Mouse (Mus musculus): ENCODE results near the gene Gm49630. TPM values are rescaled to one million over a fixed set of nuclear protein-coding genes. Genes with fewer than 3 reads are reported as not detected.
A peak's percentile ranks its signal among the peaks of the same experiment; 100 is the strongest.
"Not testable (repeated sequence)": the region's sequence is repeated elsewhere in the genome, so short reads cannot be mapped to it uniquely, and the experiment has no call there.

The Gm49630 gene
- polyA plus RNA-seq, 1 experiment from 2014 or later: not detected

DNA sequence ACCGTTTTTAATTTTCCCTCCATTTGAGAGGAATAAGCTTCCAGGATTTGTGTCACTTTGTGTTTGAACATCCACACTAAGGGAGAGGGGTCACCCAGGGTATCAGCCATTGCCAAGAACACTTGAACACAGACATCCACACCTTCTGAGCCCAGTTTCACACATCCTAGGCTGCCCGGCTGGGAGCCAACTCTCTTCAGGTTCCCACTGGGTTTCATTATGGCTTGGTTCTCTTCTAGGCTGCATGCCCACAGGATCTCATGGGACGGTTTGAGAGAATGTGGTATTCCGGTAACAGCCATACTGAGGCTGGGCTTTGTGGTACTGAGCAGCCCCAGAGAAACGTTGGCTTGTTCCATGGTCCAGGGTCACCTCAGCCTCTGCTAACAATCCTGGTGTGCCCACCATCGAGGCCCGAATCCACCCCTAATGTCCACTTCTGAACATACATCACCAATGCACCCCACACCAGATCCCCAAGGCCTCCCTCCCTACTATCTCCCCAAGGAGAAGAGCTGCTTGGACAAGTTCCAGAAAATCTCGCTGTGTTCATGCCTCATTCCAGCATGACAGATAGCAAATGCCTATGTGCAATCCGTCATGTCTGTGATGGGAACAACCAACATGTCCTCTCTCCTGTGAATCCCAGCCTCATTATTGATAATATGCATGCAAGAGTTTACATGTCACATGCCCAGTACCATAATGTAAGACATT, 10.9 kb downstream of the Gm49630 start:
- not testable (repeated sequence) for H3K9ac ChIP-seq (replicated peaks); H3K36me3 ChIP-seq; H3K9me3 ChIP-seq; H3K4me2 ChIP-seq (replicated peaks); H3K4me3 ChIP-seq; H3K4me1 ChIP-seq; H3K27ac ChIP-seq (replicated peaks); ATAC-seq (ENCODE audit: low FRiP score, low read depth); H3K27me3 ChIP-seq
- WGBS: 89% methylated on average over 9 of the region's 9 CpGs

DNA sequence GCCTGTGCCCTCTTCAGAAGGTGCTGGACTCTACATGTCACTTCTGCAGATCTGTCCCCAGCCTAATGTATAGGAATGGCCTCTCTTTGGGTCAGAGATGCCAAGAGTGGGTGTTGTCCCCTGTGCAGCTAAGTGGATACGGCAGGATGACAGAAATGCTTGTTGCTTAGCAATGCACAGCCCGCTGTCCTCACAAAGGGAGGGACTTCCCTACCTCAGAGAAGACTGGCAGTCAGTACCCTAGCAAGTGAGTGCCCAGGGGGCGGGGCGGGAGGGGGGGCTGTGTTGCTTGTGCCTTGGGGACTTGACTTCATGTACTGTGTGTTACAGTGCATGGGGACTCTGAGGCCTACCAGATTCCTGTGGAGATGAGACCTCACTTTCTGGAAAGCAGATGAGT, 12.0 kb downstream of the Gm49630 start:
- H3K36me3 ChIP-seq; H3K9me3 ChIP-seq; ATAC-seq (ENCODE audit: low FRiP score, low read depth); H3K4me3 ChIP-seq; H3K4me1 ChIP-seq; H3K9ac ChIP-seq (replicated peaks); H3K27ac ChIP-seq (replicated peaks); H3K27me3 ChIP-seq; H3K4me2 ChIP-seq (replicated peaks): not testable (repeated sequence)
- 72% methylated on average over 4 of the region's 4 CpGs for WGBS

DNA sequence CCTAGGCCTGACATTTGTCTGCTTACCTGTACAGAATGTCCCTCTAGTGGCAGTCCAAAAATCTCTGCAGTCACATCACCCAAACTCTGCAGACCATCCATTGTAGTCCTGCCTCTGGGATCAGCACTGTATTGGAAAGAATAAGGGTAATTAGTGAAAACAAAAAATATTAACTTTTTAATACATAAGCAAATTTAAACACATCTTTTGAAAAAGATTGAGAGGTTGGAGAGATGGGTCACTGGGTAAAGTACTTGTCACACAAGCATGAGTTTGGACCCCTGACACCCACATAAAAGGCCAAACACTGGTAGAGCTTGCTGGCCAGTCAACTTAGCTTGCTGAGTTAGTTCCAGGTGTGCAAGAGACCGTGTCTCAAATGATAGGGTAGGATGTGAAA, 19.2 kb downstream of the Gm49630 start, which contains the start of gene Ttll2:
Ttll2 (minus strand) TSS at position 101 of the 400 bp plus-strand sequence.
- not testable (repeated sequence) for ATAC-seq (ENCODE audit: low FRiP score, low read depth); H3K27me3 ChIP-seq
- WGBS: 100% methylated on average over 1 of the region's 1 CpGs

DNA sequence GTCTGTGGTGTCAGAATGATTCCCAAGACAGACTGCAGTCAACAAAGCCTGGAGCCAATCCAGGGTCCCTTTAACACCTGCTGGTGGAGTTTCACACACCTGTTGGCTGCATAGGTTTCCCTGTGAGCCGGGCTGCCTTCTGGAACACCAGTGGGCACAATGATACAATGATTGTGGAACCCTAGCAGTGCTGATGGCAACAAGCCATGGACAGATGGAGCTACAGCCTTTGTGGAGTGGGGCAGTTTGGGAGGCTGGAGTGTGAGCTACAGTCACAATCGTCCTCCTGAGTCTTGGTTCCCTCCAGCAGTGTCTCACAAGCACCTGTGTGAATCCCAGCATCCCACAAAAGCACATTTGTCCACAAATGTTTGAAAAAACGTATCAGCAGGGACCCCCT, 23.0 kb downstream of the Gm49630 start:
- H3K9ac ChIP-seq (replicated peaks); H3K27ac ChIP-seq (replicated peaks); H3K9me3 ChIP-seq; H3K27me3 ChIP-seq; ATAC-seq (ENCODE audit: low FRiP score, low read depth); H3K36me3 ChIP-seq; H3K4me2 ChIP-seq (replicated peaks); H3K4me1 ChIP-seq; H3K4me3 ChIP-seq: not testable (repeated sequence)
- 90% methylated on average over 2 of the region's 3 CpGs for WGBS

More for the DNA sequence above, 19.2 kb downstream of the Gm49630 start, which contains the start of gene Ttll2:
- H3K9me3 ChIP-seq; H3K27ac ChIP-seq (replicated peaks); H3K4me2 ChIP-seq (replicated peaks); H3K9ac ChIP-seq (replicated peaks); H3K36me3 ChIP-seq; H3K4me1 ChIP-seq; H3K4me3 ChIP-seq: not testable (repeated sequence)

DNA sequence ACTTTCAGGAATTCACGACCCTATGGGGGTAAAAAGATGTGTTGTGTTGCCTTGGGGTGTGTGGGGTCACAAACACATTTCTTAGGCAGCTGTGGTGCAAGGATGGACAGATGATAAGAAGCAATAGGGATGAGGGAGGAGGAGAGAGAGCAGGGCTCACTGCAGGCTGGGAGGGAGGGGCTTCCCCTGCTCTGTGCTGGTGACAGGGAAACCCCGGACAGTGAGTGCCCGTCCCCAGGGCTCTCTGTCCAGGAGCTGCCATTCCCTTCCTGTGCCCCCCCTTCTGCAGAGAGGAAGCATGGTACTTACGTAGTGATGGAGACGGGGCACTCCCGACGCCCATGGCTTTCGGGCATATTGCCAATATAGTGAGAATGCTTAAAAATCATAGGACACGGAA, 34.4 kb downstream of the Gm49630 start:
- H3K4me3 ChIP-seq; H3K9ac ChIP-seq (replicated peaks); H3K9me3 ChIP-seq; ATAC-seq (ENCODE audit: low FRiP score, low read depth); H3K4me2 ChIP-seq (replicated peaks); H3K36me3 ChIP-seq; H3K27ac ChIP-seq (replicated peaks); H3K27me3 ChIP-seq; H3K4me1 ChIP-seq: not testable (repeated sequence)
- WGBS: 92% methylated on average over 7 of the region's 9 CpGs

DNA sequence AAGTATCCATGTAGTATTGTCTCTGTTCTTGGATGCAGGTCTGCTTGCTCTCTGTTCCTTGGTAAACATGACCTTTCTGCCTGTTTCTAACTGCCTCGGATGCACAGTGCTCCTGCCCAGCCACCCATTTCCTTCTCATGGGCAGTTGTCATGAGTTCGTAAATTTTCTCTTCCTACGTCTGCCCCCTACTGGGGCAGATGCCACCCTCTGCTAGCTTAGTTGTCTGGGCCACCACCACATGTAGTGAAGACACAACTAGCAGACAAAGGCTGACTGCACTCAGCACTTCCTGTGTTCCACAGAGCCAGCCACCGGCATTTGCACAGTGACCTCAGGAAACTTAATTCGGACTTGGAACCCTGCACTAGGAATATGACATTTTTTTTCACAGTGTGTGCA, 39.0 kb downstream of the Gm49630 start:
- H3K9me3 ChIP-seq; H3K27ac ChIP-seq (replicated peaks); H3K4me3 ChIP-seq; H3K27me3 ChIP-seq; ATAC-seq (ENCODE audit: low FRiP score, low read depth); H3K36me3 ChIP-seq; H3K4me1 ChIP-seq; H3K9ac ChIP-seq (replicated peaks); H3K4me2 ChIP-seq (replicated peaks): not testable (repeated sequence)
- WGBS: 71% methylated on average over 4 of the region's 5 CpGs

DNA sequence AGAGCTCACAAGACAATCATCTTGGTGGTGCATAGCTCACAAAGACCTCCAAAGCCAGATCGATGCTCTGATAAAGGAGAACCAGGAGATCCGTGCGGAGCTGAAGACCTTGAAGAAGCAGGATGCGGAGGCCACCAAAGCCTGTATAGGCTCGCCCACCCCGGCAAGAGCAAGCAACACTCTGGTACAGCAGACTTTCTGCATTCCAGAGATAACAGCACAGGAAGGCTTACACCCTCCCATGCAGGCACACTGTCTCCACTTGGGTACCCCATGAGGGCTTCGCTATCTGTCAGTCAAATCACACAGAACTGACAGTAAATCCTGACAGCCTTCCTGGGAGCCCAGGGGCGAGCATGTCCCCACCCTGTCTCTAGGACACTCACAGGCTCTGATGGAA, 45.4 kb downstream of the Gm49630 start:
- H3K36me3 ChIP-seq; H3K4me1 ChIP-seq; H3K4me3 ChIP-seq; H3K27me3 ChIP-seq; H3K9me3 ChIP-seq; ATAC-seq (ENCODE audit: low FRiP score, low read depth); H3K9ac ChIP-seq (replicated peaks); H3K27ac ChIP-seq (replicated peaks); H3K4me2 ChIP-seq (replicated peaks): not testable (repeated sequence)
- 87% methylated on average over 5 of the region's 8 CpGs for WGBS

DNA sequence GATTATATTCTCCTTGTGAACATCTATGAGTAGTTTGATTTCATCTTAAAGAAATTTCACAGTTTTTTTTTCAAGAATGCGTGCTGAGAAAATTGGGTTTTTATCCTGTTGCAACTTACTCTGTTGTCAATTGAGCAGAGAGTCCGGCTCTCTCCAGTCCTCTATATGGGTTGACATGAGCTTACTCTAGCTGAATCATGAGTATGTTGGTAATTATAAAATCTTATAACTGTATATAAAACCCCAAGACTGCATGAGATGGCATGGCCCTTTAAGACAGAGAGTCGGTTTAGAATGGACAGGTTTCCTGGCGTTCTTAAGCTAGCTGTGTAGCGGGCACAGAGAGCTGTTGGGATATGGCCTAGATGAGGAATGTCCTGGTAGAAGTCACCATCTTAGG, 47.4 kb downstream of the Gm49630 start, which contains the start of gene Tcp10a:
Tcp10a (plus strand) TSS at position 301 of the 400 bp plus-strand sequence.
- not testable (repeated sequence) for H3K4me1 ChIP-seq; H3K4me3 ChIP-seq; H3K27ac ChIP-seq (replicated peaks); H3K4me2 ChIP-seq (replicated peaks); H3K9ac ChIP-seq (replicated peaks); H3K9me3 ChIP-seq; ATAC-seq (ENCODE audit: low FRiP score, low read depth); H3K27me3 ChIP-seq; H3K36me3 ChIP-seq
- 97% methylated on average over 5 of the region's 5 CpGs for WGBS

DNA sequence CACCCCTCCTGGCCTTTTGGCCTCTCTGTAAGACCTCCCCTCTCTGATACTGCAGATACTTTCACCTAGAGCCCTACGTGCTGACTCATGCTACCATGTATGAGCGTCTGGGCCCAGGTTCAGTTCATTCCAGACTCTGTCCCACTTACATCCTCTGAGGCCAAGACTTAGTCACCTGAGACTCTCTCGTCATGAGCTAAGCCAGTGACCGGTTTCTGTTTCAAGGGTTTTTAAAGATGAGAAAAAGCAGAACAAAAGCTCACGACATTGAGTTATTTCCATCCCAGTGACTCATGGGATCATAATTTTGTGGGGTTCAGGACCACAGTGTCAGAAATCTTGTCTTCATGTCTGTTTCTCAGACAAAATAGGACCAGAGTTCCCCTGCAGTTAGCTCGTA, 52.0 kb downstream of the Gm49630 start:
- H3K27ac ChIP-seq (replicated peaks); H3K9ac ChIP-seq (replicated peaks); H3K27me3 ChIP-seq; H3K4me1 ChIP-seq; H3K4me3 ChIP-seq; ATAC-seq (ENCODE audit: low FRiP score, low read depth); H3K9me3 ChIP-seq; H3K4me2 ChIP-seq (replicated peaks); H3K36me3 ChIP-seq: not testable (repeated sequence)
- 90% methylated on average over 6 of the region's 6 CpGs for WGBS

DNA sequence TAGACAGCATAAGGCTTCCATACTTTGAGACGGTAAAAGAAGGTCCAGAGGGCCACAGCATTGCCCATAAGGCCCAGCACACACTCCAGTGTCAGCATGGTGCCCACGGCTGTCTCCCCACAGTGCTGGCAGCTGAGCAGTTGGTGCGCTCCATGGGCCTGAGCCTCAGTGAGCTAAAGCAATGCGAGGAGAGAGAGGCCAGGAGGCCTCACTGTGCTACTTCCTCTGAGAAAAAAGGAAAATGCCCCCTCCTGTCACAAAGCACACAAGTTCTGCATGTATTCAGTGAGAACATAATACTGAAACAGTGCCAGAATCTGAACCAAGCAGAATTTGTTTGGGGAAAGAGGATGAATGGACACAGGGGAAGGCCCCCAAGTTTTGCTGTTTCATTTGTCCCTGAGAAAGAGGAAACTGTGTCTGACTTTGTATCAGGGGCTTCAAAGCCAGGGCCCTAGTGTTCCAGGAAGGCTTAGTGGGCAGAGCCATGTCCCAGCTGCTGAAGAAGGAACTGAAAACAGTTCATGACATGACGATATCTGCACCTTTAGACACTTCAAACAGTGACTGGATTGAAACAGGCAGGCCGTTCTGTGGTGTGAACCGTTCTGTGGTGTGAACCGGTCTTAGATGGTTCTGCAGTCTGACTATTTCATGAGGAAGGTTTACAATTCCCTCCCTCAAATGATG, 55.9 kb downstream of the Gm49630 start:
- H3K4me2 ChIP-seq (replicated peaks); H3K4me3 ChIP-seq; H3K27me3 ChIP-seq; H3K36me3 ChIP-seq; H3K27ac ChIP-seq (replicated peaks); ATAC-seq (ENCODE audit: low FRiP score, low read depth); H3K9me3 ChIP-seq; H3K4me1 ChIP-seq; H3K9ac ChIP-seq (replicated peaks): not testable (repeated sequence)
- WGBS: 86% methylated on average over 8 of the region's 8 CpGs

DNA sequence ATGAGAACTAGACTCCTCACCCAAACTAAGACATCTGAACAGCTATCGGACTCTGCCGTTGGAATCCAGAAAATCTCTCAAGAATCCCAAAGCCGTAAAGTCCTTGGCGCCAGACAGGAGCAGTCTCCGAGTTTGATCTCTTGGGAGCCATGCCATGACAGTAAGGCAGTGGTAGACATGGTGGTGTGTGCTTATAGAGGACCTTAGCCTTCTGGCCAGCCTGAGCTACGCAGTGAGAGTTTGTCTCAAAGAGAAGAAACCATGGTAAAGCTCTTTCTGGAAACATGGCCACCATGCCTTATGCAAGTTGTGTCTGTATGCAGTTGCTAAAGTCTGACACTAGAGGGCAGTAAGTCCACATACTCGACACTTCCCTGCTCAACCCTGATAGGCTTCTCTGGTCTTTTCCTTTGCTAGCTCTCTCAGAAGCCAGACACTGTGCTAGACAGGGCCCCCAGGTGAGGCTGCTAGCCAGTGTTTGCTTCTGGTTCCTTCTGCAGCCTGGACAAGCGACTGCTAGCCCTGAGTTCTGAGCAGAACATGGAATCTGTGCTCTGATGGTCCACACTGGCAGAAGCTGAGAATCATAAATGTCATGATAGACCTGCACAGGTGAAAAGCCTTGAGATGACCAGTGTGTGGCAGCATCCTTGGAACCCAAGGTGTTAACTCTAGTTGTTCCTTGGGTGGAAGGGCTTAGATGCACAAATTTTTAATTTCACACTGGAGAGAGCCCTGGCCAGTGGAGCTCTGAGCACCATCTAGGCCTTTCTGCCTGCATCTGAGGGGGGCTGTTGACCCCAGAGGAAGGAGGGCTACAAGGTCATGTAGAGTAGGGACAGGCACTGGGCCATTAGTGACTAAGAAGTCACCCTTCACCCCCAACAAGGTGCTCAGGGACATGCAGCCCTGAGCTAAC, 65.2 kb downstream of the Gm49630 start:
- H3K27ac ChIP-seq (replicated peaks); H3K9me3 ChIP-seq; H3K4me1 ChIP-seq; H3K27me3 ChIP-seq; H3K4me3 ChIP-seq; H3K4me2 ChIP-seq (replicated peaks); H3K36me3 ChIP-seq; H3K9ac ChIP-seq (replicated peaks): not testable (repeated sequence)
- 66% methylated on average over 8 of the region's 8 CpGs for WGBS
- peak; percentile 77 for ATAC-seq (ENCODE audit: low FRiP score, low read depth)

All from midbrain, embryonic 12.5 days (tissue).